Mouse (Mus musculus): ENCODE measurements around the gene Fam20a. TPM values are rescaled to one million over a fixed set of nuclear protein-coding genes. Genes with fewer than 3 reads are reported as not detected.

The Fam20a gene
- polyA plus RNA-seq, 1 experiment from 2014 or later: 0.25 TPM

DNA sequence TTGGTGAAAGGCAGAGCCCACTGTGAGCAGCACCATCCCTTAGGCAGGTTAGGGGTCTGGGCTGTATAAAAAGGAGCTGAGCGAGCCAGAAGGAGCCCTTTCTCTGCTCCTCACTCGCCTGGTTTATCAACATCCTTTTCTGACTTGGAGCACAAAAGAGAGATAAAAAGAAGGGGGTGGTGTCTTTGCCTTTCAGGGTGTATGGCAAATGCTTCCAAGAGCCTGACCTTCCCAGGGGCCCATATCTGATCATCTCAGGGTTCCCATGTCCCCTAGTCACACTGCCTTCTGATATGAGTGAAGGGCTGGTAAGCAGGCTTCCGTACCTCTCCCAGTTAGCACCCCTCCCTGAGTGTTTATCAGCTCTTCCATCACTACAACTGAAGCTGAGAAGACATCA is 94.0 kb downstream of the Fam20a start:
- no peaks in the 10 kb centered on the region for H3K27me3 ChIP-seq (ENCODE audit: low read depth, poor library complexity, severe bottlenecking)
- no peaks in the 10 kb centered on the region for H3K9me3 ChIP-seq (replicated peaks)
- DNase-seq (ENCODE audit: low spot score): no peak
- H3K4me1 ChIP-seq: peaks cover 3% of the 10 kb centered on the region
- 91% methylated on average over 3 of the region's 3 CpGs for WGBS
- H3K36me3 ChIP-seq: no peaks in the 10 kb centered on the region
- no peak overlapping the region for H3K4me3 ChIP-seq
- H3K27ac ChIP-seq: no peak overlapping the region

DNA sequence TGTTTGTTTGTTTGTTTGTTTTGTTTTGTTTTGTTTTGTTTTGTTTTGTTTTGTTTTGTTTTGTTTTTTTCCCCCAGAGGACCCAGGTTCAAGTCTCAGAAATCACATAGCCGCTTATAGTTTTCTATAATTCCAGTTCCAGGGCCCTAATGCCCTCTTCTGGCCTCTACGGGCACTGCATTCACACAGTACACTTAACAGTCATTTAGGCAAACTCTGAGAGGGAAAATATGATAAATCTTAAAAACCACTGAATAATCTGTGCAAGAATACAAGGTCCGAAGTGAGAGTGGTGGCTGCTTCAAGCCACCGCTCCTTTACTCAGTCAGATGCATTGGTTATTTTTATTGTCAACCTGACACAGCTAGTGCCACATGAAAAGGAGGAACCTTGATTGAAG is 94.4 kb downstream of the Fam20a start:
- Histone ChIP-seq H3K4me3 (no peak overlapping the region), H3K36me3 (no peaks in the 10 kb centered on the region), H3K9me3 (replicated peaks) (no peaks in the 10 kb centered on the region), H3K4me1 (peaks cover 8% of the 10 kb centered on the region), H3K27me3 (ENCODE audit: low read depth, poor library complexity, severe bottlenecking) (no peaks in the 10 kb centered on the region), H3K27ac (no peak overlapping the region)
- DNase-seq (ENCODE audit: low spot score): no peak
- 90% methylated on average over 4 of the region's 4 CpGs for WGBS

- no peak overlapping the region for H3K4me3 ChIP-seq
- H3K27ac ChIP-seq: no peak overlapping the region; the same call in 1 of the 2 replicates
- WGBS: 94% methylated on average over 7 of the region's 7 CpGs
Measured at GRCm38 (mm10) chr11:109623238-109623637, 98.8 kb downstream of the Fam20a start.

GRCm38 (mm10) chr11:109622518-109623037 is 99.5 kb downstream of the Fam20a start:
- WGBS: 27% methylated on average over 15 of the region's 15 CpGs
- Histone ChIP-seq H3K9me3 (replicated peaks) (no peaks in the 10 kb centered on the region), H3K36me3 (no peaks in the 10 kb centered on the region), H3K27ac (peak overlapping the region; percentile 46; the same call in 1 of the 2 replicates), H3K27me3 (ENCODE audit: low read depth, poor library complexity, severe bottlenecking) (no peaks in the 10 kb centered on the region), H3K4me1 (peaks cover 22% of the 10 kb centered on the region), H3K4me3 (peak overlapping the region; percentile 24)
- DNase-seq (ENCODE audit: low spot score): peak; percentile 51

More at GRCm38 (mm10) chr11:109623238-109623637, 98.8 kb downstream of the Fam20a start:
- no peak for DNase-seq (ENCODE audit: low spot score)
- Histone ChIP-seq H3K27me3 (ENCODE audit: low read depth, poor library complexity, severe bottlenecking) (no peaks in the 10 kb centered on the region), H3K36me3 (no peaks in the 10 kb centered on the region), H3K4me1 (peaks cover 16% of the 10 kb centered on the region), H3K9me3 (replicated peaks) (no peaks in the 10 kb centered on the region)

GRCm38 (mm10) chr11:109621183-109621582 is 100.9 kb downstream of the Fam20a start:
- peaks cover 36% of the 10 kb centered on the region for H3K4me1 ChIP-seq
- H3K4me3 ChIP-seq: no peak overlapping the region
- no peaks in the 10 kb centered on the region for H3K27me3 ChIP-seq (ENCODE audit: low read depth, poor library complexity, severe bottlenecking)
- no peaks in the 10 kb centered on the region for H3K36me3 ChIP-seq
- 16% methylated on average over 2 of the region's 2 CpGs for WGBS
- H3K9me3 ChIP-seq (replicated peaks): no peaks in the 10 kb centered on the region
- peak; percentile 46 for DNase-seq (ENCODE audit: low spot score)
- no peak overlapping the region for H3K27ac ChIP-seq

DNA sequence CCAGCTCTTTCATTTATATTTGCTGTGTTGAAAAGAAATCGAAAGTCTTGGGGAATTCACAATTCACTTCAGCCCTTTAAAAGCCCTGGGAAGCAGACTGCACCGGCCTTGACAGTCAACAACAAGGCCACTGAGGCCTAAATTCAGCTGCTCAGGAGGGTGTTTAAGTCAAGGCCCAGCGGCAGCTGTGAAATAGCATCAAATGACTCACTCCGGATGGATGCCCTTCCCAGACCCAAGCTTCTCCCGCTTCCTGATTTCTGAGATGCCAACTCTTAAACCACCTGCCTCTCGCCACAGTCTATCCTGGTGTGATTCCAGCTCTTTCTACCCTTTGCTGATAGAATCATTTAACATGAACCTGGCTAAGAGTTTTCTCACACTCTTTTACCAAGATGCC is 101.7 kb downstream of the Fam20a start:
- Histone ChIP-seq H3K36me3 (no peaks in the 10 kb centered on the region), H3K4me1 (peaks cover 39% of the 10 kb centered on the region), H3K4me3 (no peak overlapping the region), H3K27me3 (ENCODE audit: low read depth, poor library complexity, severe bottlenecking) (no peaks in the 10 kb centered on the region), H3K9me3 (replicated peaks) (no peaks in the 10 kb centered on the region), H3K27ac (no peak overlapping the region)
- DNase-seq (ENCODE audit: low spot score): no peak
- WGBS: 84% methylated on average over 6 of the region's 6 CpGs

Other genes with a start within 250 kb of the Fam20a start
- 1.5 and 1.7 TPM in 2 replicates for gene Arsg, start 248.9 kb downstream of the Fam20a start, polyA plus RNA-seq (2016; fragmentation: Nextera tagmentation; extraction: Ambion mirVana)
- 4.7 and 5.1 TPM in 2 replicates for gene Slc16a6, start 248.7 kb downstream of the Fam20a start, polyA plus RNA-seq (2016; fragmentation: Nextera tagmentation; extraction: Ambion mirVana)
- gene Wipi1, start 110.3 kb downstream of the Fam20a start, polyA plus RNA-seq (2016; fragmentation: Nextera tagmentation; extraction: Ambion mirVana): 33.3 and 42.3 TPM in 2 replicates
- gene Prkar1a, start 72.9 kb downstream of the Fam20a start, polyA plus RNA-seq (2016; fragmentation: Nextera tagmentation; extraction: Ambion mirVana): 290 and 338 TPM in 2 replicates
- not detected in 2 replicates for gene 1700012B07Rik, start 105.8 kb upstream of the Fam20a start, polyA plus RNA-seq (2016; fragmentation: Nextera tagmentation; extraction: Ambion mirVana)